Mouse (Mus musculus): ENCODE results near the gene Aim2. TPM values are rescaled to one million over a fixed set of nuclear protein-coding genes. Genes with fewer than 3 reads are reported as not detected.

Gene Aim2
- polyA plus RNA-seq, 1 experiment = 10.4 TPM

- Histone ChIP-seq H3K27ac (ENCODE audit: insufficient read depth, low read length) (no peak overlapping the region), H3K36me3 (ENCODE audit: control insufficient read depth, insufficient read depth, low read length) (no peaks in the 10 kb centered on the region), H3K4me1 (ENCODE audit: control insufficient read depth, insufficient read depth, insufficient read length) (no peaks in the 10 kb centered on the region), H3K4me3 (ENCODE audit: extremely low read depth, insufficient read depth, insufficient read length) (no peak overlapping the region), H3K27me3 (ENCODE audit: control insufficient read depth, insufficient read depth, low read length) (no peaks in the 10 kb centered on the region)
- no peak for DNase-seq (ENCODE audit: low read depth in 1 of 2, low spot score in 2 of 2)
- WGBS = 81% methylated on average over 4 of the region's 4 CpGs
- TF ChIP-seq CTCF (IDR thresholded peaks at IDR 0.05; ENCODE audit: extremely low read depth, insufficient read depth, insufficient read length, insufficient replicate concordance) = no peak
- no peak for TF ChIP-seq POLR2A (IDR thresholded peaks at IDR 0.05; ENCODE audit: low read depth, low read length)
Measured at GRCm38 (mm10) chr1:173359590-173360290, 9.1 kb downstream of the Aim2 start.

GRCm38 (mm10) chr1:173361651-173362050 lies 11.0 kb downstream of the Aim2 start:
- DNase-seq (ENCODE audit: low read depth in 1 of 2, low spot score in 2 of 2) = no peak
- 29% methylated on average over 6 of the region's 6 CpGs for WGBS

GRCm38 (mm10) chr1:173363436-173363835 lies 12.8 kb downstream of the Aim2 start:
- no peaks in the 10 kb centered on the region for H3K4me1 ChIP-seq (ENCODE audit: control insufficient read depth, insufficient read depth, insufficient read length)
- no peak overlapping the region for H3K4me3 ChIP-seq (ENCODE audit: extremely low read depth, insufficient read depth, insufficient read length)
- WGBS = 82% methylated on average over 2 of the region's 2 CpGs
- H3K27me3 ChIP-seq (ENCODE audit: control insufficient read depth, insufficient read depth, low read length) = peaks cover 12% of the 10 kb centered on the region
- H3K36me3 ChIP-seq (ENCODE audit: control insufficient read depth, insufficient read depth, low read length) = no peaks in the 10 kb centered on the region
- no peak overlapping the region for H3K27ac ChIP-seq (ENCODE audit: insufficient read depth, low read length)
- no peak for DNase-seq (ENCODE audit: low read depth in 1 of 2, low spot score in 2 of 2)
- TF ChIP-seq CTCF (IDR thresholded peaks at IDR 0.05; ENCODE audit: extremely low read depth, insufficient read depth, insufficient read length, insufficient replicate concordance) (no peak), POLR2A (IDR thresholded peaks at IDR 0.05; ENCODE audit: low read depth, low read length) (no peak)

More at GRCm38 (mm10) chr1:173361651-173362050, 11.0 kb downstream of the Aim2 start:
- Histone ChIP-seq H3K27ac (ENCODE audit: insufficient read depth, low read length) (no peak overlapping the region), H3K4me3 (ENCODE audit: extremely low read depth, insufficient read depth, insufficient read length) (no peak overlapping the region), H3K36me3 (ENCODE audit: control insufficient read depth, insufficient read depth, low read length) (no peaks in the 10 kb centered on the region), H3K4me1 (ENCODE audit: control insufficient read depth, insufficient read depth, insufficient read length) (no peaks in the 10 kb centered on the region), H3K27me3 (ENCODE audit: control insufficient read depth, insufficient read depth, low read length) (peaks cover 3% of the 10 kb centered on the region; the same call in 1 of the 2 replicates)
- TF ChIP-seq CTCF (IDR thresholded peaks at IDR 0.05; ENCODE audit: extremely low read depth, insufficient read depth, insufficient read length, insufficient replicate concordance) (no peak), POLR2A (IDR thresholded peaks at IDR 0.05; ENCODE audit: low read depth, low read length) (no peak)

- Histone ChIP-seq H3K27me3 (ENCODE audit: control insufficient read depth, insufficient read depth, low read length) (peaks cover 12% of the 10 kb centered on the region), H3K27ac (ENCODE audit: insufficient read depth, low read length) (no peak overlapping the region), H3K4me3 (ENCODE audit: extremely low read depth, insufficient read depth, insufficient read length) (no peak overlapping the region), H3K4me1 (ENCODE audit: control insufficient read depth, insufficient read depth, insufficient read length) (no peaks in the 10 kb centered on the region), H3K36me3 (ENCODE audit: control insufficient read depth, insufficient read depth, low read length) (no peaks in the 10 kb centered on the region)
- no peak for DNase-seq (ENCODE audit: low read depth in 1 of 2, low spot score in 2 of 2)
- no peak for TF ChIP-seq POLR2A (IDR thresholded peaks at IDR 0.05; ENCODE audit: low read depth, low read length)
- no peak for TF ChIP-seq CTCF (IDR thresholded peaks at IDR 0.05; ENCODE audit: extremely low read depth, insufficient read depth, insufficient read length, insufficient replicate concordance)
- WGBS = 82% methylated on average over 4 of the region's 4 CpGs
Measured at GRCm38 (mm10) chr1:173364125-173364800, 13.6 kb downstream of the Aim2 start.

GRCm38 (mm10) chr1:173365970-173366409 lies 15.3 kb downstream of the Aim2 start:
- TF ChIP-seq POLR2A (IDR thresholded peaks at IDR 0.05; ENCODE audit: low read depth, low read length) = no peak
- no peak for TF ChIP-seq CTCF (IDR thresholded peaks at IDR 0.05; ENCODE audit: extremely low read depth, insufficient read depth, insufficient read length, insufficient replicate concordance)
- DNase-seq (ENCODE audit: low read depth in 1 of 2, low spot score in 2 of 2) = no peak
- no peak overlapping the region for H3K27ac ChIP-seq (ENCODE audit: insufficient read depth, low read length)
- no peak overlapping the region; the same call in 1 of the 2 replicates for H3K4me3 ChIP-seq (ENCODE audit: extremely low read depth, insufficient read depth, insufficient read length)
- no peaks in the 10 kb centered on the region for H3K36me3 ChIP-seq (ENCODE audit: control insufficient read depth, insufficient read depth, low read length)
- peaks cover 12% of the 10 kb centered on the region for H3K27me3 ChIP-seq (ENCODE audit: control insufficient read depth, insufficient read depth, low read length)
- 2% methylated on average over 12 of the region's 13 CpGs for WGBS
- H3K4me1 ChIP-seq (ENCODE audit: control insufficient read depth, insufficient read depth, insufficient read length) = no peaks in the 10 kb centered on the region

GRCm38 (mm10) chr1:173366701-173367355 lies 16.1 kb downstream of the Aim2 start:
- WGBS = 3% methylated on average over 30 of the region's 31 CpGs

More at GRCm38 (mm10) chr1:173366701-173367355, 16.1 kb downstream of the Aim2 start:
- DNase-seq (ENCODE audit: low read depth in 1 of 2, low spot score in 2 of 2) = no peak
- no peaks in the 10 kb centered on the region for H3K4me1 ChIP-seq (ENCODE audit: control insufficient read depth, insufficient read depth, insufficient read length)
- TF ChIP-seq POLR2A (IDR thresholded peaks at IDR 0.05; ENCODE audit: low read depth, low read length) (no peak), CTCF (IDR thresholded peaks at IDR 0.05; ENCODE audit: extremely low read depth, insufficient read depth, insufficient read length, insufficient replicate concordance) (no peak)
- no peaks in the 10 kb centered on the region for H3K36me3 ChIP-seq (ENCODE audit: control insufficient read depth, insufficient read depth, low read length)
- peak overlapping the region; percentile 10; the same call in 1 of the 2 replicates for H3K4me3 ChIP-seq (ENCODE audit: extremely low read depth, insufficient read depth, insufficient read length)
- H3K27me3 ChIP-seq (ENCODE audit: control insufficient read depth, insufficient read depth, low read length) = peaks cover 12% of the 10 kb centered on the region
- no peak overlapping the region for H3K27ac ChIP-seq (ENCODE audit: insufficient read depth, low read length)

Measured in spleen, adult 2 months (tissue).